Mouse (Mus musculus) frontal cortex, postnatal 14 days (tissue): ENCODE measurements around the gene Flt3.

Source experiments
- DNase-seq, 2 experiments: peaks; one replicate each; pipeline ENCODE4 v3.0.0; 2022; ENCODE audit warnings: low spot score in 2 of 2

Flt3 gene

DNA sequence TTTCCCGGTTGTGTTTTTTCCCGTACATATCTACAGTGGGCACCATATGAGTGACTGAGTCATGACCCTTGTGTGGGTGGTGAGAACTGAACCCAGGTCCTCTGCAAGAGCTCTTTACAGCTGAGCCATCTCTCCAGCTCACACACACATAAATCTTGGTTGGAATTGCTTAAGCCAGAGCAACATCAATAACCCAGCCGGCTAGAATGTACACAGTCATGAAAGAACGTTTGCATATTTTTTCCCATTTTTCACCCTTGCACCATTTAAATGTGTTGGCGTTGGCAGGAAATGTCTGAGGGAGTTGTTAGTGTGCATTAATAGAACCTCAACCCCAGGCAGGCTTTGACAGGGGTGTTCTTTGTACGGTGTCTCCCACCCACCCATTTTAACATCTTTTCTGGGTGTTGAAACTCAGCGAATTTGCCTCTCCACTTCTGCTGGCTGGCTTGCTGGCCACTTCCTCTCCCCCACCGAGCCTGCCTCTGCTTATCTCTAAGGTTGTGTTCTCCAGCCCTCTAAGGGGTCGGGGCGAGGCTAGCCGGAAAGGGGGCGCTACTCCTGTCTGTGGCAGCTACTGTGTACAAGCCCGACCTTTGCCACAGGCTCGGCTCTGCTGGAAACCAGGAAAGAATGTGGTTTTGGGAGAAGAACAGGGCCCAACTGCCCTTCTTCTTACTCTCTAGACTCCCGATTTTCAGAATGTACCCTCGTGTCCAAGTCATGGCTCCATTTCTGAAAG lies 108.4 kb downstream of the Flt3 start:
- no peak for DNase-seq

DNA sequence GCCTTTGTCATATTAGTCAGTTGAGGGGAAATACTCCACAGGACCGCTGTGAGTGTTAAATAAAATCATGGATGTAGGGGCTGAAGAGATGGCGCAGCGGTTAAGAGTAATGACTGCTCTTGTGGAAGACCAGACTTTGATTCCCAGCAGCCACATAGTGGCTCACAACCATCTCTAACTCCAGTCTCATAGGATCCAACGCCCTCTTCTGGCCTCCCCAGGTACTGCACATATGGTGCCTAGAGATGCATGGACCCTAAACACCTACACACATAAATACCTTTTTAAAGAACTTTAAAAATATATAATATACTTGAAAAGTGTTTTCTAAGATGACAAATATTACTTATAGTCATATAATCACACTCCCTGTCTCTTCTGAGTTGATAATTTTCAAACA lies 115.9 kb downstream of the Flt3 start:
- DNase-seq = no peak
